Mouse (Mus musculus) thymus, postnatal 0 days (tissue): ENCODE measurements around the gene Hsd3b7. TPM values are rescaled to one million over a fixed set of nuclear protein-coding genes. Genes with fewer than 3 reads are reported as not detected.

ENCODE experiments used
- polyA plus RNA-seq: library from polyadenylated mRNA; unstranded; fragments of >200 nt; fragmentation: Nextera tagmentation; extraction: Ambion mirVana; gene quantifications from 2 replicates; pipeline ENCODE4 v1.2.1, GENCODE M21; 2015

Hsd3b7 gene
- polyA plus RNA-seq, 1 experiment from 2014 or later: 8.7 TPM

Other genes with a start within 250 kb of the Hsd3b7 start
- gene Tmem265, start 239.2 kb upstream of the Hsd3b7 start, polyA plus RNA-seq: 10.8 and 16.1 TPM in 2 replicates
- 55.2 and 62.1 TPM in 2 replicates for gene Phkg2, start 227.3 kb upstream of the Hsd3b7 start, polyA plus RNA-seq
- gene Ccdc189, start 212.0 kb upstream of the Hsd3b7 start, polyA plus RNA-seq: 2.8 and 3.5 TPM in 2 replicates
- 42.5 and 44.3 TPM in 2 replicates for gene Rnf40, start 211.8 kb upstream of the Hsd3b7 start, polyA plus RNA-seq
- gene Zfp629, start 184.8 kb upstream of the Hsd3b7 start, polyA plus RNA-seq: 6.6 and 7.0 TPM in 2 replicates
- 98.1 and 112 TPM in 2 replicates for gene Bcl7c, start 91.7 kb upstream of the Hsd3b7 start, polyA plus RNA-seq
- gene Ctf1, start 87.9 kb upstream of the Hsd3b7 start, polyA plus RNA-seq: 13.1 and 13.5 TPM in 2 replicates
- gene Ctf2, start 68.4 kb upstream of the Hsd3b7 start, polyA plus RNA-seq: 0.06 TPM in 1 of 2 replicates, not detected in the other
- 1.6 and 1.7 TPM in 2 replicates for gene Fbxl19, start 56.1 kb upstream of the Hsd3b7 start, polyA plus RNA-seq
- gene Orai3, start 30.8 kb upstream of the Hsd3b7 start, polyA plus RNA-seq: 16.1 TPM in 2 replicates
- gene Setd1a, start 23.9 kb upstream of the Hsd3b7 start, polyA plus RNA-seq: 18.2 and 21.1 TPM in 2 replicates
- not detected in 2 replicates for gene Gm49388, start 15.0 kb upstream of the Hsd3b7 start, polyA plus RNA-seq
- gene Stx4a, start 23.7 kb downstream of the Hsd3b7 start, polyA plus RNA-seq: 48.9 and 50.5 TPM in 2 replicates
- 0.19 and 0.49 TPM in 2 replicates for gene Stx1b, start 23.9 kb downstream of the Hsd3b7 start, polyA plus RNA-seq
- gene Zfp646, start 75.6 kb downstream of the Hsd3b7 start, polyA plus RNA-seq: 12.9 and 13.8 TPM in 2 replicates
- 22.0 and 26.2 TPM in 2 replicates for gene Zfp668, start 76.2 kb downstream of the Hsd3b7 start, polyA plus RNA-seq
- gene Prss53, start 90.4 kb downstream of the Hsd3b7 start, polyA plus RNA-seq: 0.39 and 0.57 TPM in 2 replicates
- not detected in 2 replicates for gene Gm21974, start 94.8 kb downstream of the Hsd3b7 start, polyA plus RNA-seq
- 47.0 and 54.5 TPM in 2 replicates for gene Vkorc1, start 95.0 kb downstream of the Hsd3b7 start, polyA plus RNA-seq
- gene Bckdk, start 103.5 kb downstream of the Hsd3b7 start, polyA plus RNA-seq: 80.5 and 87.0 TPM in 2 replicates
- gene Kat8, start 111.9 kb downstream of the Hsd3b7 start, polyA plus RNA-seq: 40.7 and 43.0 TPM in 2 replicates
- 2.9 and 3.3 TPM in 2 replicates for gene Prss8, start 129.5 kb downstream of the Hsd3b7 start, polyA plus RNA-seq
- 7.8 and 11.1 TPM in 2 replicates for gene Prss36, start 146.1 kb downstream of the Hsd3b7 start, polyA plus RNA-seq
- 178 and 286 TPM in 2 replicates for gene Fus, start 166.9 kb downstream of the Hsd3b7 start, polyA plus RNA-seq
- gene Pycard, start 193.3 kb downstream of the Hsd3b7 start, polyA plus RNA-seq: 372 and 387 TPM in 2 replicates
- gene Trim72, start 203.3 kb downstream of the Hsd3b7 start, polyA plus RNA-seq: not detected in 2 replicates